Mouse (Mus musculus) kidney, postnatal 10 days (tissue): ENCODE data around the gene Nova1.

Experiments used
- DNase-seq: peaks from one replicate; pipeline ENCODE4 v3.0.0; 2021; ENCODE audit warnings: mixed read lengths

Nova1 gene

DNA sequence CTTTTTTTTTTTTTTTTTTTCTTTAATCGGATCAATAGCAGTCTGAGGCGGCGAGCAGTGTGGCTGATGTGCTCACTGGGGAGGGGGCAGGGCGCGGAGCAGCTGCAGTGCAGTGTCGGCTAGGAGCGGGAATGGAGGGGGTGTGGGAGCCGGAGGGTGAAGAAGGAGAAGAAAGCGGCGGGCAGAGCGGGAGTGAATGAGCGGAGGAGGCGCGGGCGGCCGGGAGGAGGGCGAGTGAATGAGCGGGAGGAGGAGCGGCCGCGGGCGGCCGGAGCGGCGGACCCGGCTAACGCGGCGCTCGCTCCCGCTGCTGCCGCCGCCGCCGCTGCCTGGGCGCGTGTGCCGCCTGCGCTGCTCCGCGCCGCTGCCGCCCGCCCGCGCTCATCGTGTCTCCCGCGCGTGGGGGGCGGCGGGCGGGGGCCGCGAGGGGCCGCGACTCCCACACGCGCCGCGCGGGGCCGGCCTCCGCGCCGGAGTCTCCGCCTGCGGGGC lies at the start of gene Nova1:
TSS of gene Nova1 (minus strand) at position 74 of the 492 bp plus-strand sequence.
- peak; percentile 80 for DNase-seq

DNA sequence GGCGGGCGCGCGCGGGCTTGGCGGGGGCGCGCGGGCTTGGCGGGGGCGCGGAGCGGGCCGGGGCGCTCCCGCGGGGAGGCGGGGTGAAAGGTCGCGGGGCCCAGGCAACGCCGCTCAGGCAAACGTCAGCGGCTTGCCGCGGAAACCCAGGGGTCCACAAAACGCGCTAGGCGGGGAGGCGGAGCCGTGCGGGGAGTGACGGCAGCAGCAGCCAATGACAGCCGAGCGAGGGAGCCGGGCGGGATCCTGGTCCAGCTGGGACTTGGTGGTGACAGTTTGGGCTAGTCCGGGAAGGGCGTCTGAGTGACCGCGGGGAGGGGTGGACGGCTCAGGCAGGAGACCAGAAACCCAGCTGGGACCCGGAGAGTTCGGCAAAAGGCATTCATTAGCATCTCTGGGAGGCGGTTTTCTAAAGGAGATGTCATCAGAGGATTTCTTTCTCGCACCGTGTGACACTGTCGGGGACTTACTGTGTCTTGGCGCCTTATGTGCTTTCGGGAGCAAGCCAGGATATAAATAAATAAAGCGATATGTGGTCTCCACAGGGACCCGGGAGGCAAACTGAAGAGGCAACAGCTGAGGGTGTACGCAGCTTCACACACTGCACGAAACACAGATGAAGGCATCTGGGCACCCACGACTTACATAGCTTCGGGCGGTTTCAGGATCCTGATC lies 756 bp upstream of the Nova1 start:
- DNase-seq, result peak; percentile 93

DNA sequence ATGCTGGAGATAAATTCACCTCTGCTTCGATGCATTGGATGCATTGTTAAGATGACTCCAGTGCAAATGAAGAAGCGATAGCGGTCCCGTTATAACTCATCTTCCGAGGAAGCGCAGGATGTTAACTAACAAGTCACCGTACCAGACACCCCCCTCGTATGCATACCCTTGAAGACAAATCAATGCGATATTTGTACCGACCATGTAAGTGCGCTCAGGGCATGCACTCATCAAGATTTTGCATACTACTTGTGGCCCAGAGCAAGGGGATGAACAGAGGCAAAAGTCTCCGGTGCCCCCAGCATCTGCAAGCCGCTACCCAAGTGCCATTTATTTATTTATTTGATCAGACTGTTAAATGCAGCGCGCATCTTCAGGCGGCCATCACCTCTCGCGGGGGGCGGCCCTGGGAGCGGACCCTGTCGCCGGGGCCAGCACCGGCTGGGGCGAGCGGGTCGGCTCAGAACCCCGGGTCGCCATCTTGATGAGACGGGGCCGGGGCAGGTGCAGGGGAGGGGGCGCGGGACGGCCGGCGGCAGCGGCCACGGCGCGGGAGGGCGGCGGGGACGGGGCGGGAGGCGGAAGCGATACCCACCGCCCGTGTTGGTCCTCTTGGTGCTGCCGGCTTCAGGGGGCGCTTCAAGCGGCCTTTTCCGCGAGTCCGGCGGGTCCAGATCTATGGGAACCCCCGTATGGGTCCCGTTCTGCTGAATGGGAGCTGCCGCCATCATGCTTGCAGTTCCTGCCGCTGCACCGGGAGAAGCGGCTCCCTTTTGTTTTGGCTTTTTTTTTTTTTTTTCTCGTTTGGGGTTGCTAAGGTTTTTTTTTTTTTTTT lies 491 bp downstream of the Nova1 start:
- peak; percentile 53 for DNase-seq

DNA sequence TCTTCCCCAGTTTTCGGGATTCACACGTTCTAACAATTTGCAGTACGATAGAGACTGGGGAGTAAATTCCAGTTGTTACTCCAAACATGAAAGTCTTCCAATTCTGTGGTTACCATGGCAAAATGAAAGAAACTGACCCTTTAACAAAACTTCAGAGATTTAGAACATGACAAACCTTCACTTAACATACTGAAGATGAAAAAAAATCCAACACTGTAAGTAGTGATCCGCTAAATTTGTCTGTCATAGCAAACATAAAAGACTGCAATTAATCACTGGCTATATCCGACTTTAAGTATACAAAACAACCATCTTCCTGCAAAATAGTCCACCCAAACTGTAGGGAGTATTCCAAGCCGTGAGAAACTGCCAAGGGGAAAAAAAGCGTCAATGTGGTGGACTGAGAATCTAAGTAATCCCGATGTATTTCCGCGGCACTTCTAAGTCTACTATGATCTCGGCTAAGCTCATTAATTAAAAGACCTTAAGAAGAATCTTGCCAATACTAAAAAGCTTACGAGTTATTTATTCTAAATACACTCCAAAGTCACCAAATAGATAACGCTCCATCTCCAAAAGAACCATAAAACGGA lies 1.4 kb downstream of the Nova1 start:
- no peak for DNase-seq

DNA sequence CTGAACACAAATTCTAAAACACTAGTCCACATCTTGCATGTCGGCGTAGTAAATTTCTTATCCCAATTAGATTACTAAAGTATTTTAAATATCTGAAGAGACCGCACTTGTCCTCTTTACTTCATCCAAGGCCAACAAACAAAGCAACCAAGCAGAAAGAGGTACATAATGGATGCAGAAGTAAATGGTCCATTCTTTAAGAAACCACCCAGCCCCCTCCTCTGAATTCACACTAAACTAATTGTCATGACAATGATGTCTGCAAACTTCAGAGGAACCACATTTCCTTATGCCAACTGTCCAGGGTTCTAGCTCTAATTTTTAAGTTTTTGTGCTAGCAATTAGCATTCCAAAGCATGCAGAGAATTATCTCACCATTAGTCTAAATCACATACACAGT lies 2.4 kb downstream of the Nova1 start:
- no peak for DNase-seq

DNA sequence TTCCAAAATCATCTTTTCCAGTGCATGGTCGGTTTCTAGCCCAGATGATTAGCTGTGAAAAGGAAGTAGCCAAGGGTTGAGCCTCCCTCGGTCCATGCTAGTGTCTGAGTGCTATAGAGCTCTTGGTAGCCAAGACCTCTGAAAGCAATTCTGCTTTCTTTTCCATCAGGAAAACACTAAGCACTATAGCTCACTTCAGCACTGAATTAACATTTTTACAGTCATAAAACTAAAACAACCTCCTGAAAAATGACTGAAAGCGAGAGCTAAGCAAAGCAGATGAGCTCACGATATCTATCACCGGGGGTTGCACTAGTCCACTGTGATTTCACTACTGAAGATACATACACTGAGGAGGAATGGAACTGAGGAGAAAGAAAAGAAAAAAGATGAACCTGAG lies 3.0 kb downstream of the Nova1 start:
- no peak for DNase-seq

DNA sequence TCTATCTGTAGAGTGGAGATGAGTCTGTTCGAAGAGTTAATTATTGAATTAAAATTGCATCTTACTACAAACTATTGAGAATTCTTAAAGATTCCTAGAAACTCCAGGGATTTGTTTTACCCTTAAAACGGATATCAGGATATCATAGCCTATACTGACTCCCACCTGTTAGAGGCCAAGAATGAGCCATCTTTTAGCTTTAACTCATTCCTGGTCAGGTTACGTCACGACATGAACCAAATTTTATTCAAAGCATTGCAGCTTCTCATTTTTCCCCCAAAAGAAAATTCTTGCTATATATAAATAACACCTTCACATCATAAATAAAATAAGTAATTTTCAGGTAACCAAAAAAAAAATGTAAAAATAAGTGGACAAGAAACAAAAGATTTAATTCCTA lies 3.9 kb downstream of the Nova1 start:
- DNase-seq, result no peak

DNA sequence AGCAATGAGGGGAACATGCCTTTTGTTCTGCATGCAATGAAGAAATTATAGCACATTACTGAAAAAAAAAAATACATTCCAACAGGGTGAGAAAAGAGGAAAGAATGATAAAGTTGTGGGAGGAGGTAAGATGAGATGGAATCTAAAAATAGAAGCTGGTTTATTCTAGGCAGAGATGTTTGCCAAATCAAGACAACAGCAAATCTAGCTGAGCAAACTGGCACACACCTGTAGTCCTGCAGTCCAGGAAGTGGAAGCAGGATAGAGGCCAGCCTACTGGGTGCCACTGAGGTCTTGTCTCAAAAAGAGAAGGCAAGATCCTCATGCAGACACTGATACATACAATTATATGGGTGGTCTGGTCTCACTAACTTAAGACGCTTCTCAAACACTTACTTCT lies 17.4 kb downstream of the Nova1 start:
- DNase-seq, result no peak

DNA sequence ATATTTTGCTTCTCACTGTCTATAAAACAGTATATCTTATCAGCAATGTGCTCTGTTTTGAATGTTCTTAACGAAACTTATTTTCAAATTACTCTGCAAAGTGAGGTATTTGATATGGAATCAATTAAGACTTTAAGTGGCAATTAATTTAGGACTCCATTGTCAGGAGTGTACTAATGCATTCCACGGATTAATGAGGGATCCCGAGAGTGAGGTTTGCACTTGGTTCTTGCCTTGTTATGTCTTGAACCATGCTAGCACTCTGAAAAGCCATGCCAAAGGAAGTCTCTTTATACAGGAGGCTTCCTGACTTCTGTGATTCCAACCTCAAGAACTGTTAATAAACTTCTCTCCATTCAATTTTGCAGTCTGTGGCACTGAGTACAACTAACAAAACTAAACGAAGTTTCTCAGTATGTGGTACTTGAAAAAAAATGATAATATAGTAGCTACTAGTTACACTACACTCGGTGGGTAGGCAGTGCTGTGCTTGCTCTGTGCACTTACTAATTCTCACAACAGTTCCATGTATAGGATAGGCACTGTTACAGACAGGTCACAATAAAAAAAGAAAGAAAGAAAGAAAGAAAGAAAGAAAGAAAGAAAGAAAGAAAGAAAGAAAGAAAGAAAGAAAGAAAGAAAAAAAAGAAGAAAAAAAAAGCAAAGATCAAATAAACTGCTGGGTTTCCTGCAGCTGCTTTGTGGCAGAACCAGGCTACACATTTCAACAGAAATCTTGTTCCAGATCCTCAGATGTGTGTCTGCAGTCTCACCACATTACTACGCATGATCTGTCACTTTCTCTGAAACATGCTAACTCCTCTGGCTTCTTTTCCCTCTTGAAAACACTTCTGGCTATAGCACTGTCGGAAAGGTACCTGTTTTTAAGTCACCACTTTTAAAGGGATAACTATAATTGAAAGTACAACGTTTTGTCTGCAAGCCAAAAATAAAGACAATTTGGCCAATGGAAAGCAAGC lies 36.1 kb downstream of the Nova1 start:
- DNase-seq, result no peak

DNA sequence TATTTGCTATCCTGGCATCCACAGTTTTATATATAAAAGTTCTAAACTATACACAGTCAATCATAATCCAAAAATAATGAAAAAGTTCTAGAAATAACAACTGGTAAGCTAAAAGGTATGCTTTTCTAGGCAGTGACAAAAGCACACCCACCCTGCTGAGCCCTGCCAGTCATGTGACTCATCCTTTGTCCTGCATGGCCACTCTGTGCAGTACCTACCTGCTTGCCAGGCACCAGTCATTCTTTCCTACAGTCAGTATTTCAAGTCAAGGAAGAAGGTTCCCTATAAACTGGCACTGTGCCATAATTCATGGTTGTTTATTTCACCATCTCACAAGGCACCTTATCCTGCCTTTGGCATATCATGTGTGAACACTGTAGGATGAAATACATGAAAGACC lies 37.2 kb downstream of the Nova1 start:
- no peak for DNase-seq

DNA sequence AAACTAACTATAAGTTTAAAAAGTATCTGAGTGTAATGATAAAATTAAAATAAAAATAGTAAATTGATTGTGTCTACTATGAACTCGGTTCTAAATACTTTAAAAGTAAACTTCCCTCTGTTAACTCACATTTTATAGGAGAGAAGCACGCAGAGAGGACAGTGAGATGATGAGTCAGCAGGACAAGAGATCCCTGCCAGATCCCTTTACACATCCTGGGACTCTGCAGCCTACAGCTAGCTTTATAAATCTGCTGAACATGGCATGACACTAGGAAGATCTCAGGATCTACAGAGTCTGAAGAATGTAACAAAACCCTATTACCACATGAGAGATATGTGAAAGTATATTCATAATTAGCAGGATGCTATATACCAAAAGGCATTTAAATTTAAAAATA lies 37.7 kb downstream of the Nova1 start:
- no peak for DNase-seq

DNA sequence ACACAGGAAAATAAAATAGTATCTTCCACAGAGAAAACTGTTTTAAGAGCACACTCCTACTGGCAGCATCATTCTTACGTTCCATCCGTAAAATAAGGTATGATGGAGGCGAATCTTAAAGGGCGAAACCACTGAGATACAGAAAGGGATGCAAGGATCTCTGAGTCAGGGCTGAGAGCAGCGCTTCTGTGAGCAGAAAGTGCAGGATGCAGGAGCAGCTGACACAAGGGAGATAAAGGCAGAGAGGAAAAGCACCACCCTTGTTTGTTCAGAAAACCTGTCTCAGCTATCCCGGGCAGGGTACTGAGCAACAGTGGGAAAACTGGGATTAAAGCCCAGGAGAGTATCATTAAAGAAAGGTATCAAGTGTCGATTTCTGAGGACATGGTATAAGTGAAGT lies 59.3 kb downstream of the Nova1 start:
- DNase-seq, result no peak

DNA sequence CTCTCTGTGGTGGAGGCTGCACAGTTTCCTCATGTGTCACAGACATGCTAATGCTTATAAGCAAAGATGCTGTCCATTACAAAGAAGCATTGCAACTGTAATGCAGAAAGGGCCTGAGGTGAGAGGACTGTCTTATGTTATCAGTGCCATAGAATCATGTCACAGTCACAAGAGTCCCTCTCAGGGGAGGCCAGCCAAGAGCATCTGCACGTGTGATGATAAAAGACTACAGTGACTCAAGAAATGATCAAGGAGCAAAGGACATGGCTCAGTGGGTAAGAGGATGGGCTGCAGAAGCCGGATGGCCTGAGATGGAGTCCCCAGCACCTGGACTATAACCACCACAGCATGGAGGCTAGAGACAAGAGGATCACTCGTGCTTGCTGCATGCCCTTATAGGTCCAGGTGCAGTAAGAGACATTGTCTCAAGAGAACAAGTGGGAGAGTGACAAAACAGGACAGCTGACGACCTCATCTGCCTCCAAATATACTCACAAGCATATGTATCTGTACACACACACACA lies 64.3 kb downstream of the Nova1 start:
- no peak for DNase-seq

DNA sequence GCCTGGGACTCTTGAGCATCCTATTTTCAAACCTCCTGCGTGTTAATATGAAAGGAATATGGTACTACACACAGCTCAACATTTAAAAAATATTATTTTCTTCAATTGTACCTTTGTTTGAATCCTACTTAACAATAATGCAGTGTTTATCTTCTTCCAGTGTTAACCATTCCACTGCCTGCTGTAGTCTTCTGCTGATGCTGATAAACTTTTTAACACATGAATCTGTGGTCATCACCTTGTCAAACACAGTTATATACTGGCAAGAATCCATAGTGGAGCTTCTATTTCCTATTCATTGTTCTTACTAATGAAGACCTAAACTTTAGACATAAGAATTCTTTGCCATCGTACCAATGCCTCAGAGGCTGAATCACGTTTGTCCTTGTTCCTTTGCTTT lies 65.6 kb downstream of the Nova1 start:
- no peak for DNase-seq

DNA sequence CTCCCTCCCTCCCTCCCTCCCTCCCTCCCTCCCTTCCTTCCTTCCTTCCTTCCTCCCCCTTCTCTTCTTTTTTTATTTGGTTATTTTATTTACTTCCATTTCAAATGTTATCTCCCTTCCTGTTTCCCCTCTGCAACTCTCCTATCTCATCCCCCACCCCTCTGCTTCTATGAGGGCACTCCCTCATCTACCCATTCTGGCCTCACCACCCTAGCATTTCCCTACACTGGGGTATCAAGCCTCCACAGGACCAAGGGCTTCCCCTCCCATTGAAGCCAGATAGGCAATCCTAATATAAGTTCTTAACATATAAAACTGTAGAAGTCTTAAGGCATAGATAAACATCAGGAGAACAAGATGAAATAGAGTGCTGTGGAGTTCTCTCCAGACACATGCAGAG lies 85.5 kb downstream of the Nova1 start:
- no peak for DNase-seq

DNA sequence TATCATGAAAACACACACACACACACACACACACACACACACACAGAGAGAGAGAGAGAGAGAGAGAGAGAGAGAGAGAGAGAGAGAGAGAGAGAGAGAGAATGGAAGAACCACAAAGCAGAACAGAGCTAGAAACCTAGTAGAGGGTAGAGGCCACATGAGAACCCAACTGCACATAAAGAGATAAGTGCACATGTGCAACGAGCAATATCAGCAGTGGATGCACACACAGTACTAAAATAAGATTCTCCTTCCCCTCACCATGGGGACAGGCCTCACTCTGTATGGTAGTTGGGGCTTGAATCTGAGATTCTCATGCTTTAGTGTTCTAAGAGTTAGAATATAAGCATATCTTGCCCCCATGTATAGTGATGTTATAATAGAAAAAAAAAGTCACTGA lies 86.8 kb downstream of the Nova1 start:
- DNase-seq, result no peak

DNA sequence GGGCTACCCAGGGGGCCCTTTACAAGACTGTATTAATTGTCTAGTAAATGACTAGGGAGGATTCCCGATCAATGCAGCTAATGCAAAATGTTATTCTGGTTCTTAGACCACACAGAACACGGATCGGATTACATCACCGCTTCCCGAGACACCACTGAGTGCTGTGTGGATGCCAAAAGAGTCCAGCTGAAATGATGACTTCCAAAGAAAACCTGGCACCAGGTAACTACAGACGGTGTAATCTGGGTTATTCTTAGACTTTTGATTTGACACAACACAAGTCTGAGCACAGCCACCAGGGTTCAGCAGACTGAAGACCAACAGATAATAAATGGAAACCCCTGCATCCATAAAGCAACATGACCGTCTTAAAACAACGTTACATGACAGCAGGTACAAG lies 96.8 kb downstream of the Nova1 start:
- no peak for DNase-seq

DNA sequence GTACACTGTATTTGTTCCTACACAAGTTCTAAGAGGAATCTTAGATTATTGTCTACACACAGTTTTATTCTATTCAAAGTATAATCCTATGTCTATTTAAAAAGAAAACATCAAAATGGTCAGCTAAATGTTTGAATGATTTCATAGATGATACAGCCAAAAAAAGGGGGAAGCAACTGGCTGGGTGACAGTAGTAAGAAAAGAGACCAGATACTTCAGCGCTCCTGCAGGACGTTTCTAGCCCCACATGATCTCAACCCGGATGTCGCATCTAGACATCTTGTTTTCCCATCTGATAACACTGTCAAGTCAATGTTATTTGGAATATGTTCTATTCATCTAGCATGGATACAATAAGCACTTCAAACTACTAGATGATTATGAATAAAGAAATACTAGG lies 99.7 kb downstream of the Nova1 start:
- DNase-seq, result no peak

DNA sequence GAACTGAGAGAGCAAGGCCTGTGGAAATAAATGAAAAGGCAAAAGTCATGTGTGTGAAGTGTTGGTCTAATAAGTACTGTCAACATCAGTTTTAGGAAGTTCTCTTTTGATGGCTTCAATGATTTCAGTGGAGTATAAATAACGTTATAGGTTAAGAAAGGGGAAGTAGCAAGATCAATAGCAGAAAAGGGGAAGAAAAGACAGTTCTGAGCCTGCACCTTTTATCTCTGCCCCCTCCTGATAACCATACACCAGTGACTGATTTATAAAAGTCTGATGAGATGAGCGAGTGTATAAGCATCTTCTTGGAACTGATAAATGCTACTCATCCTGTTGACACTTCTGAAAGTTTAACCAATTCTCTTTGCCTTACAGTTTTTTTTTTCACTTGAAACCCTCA lies 108.6 kb downstream of the Nova1 start:
- DNase-seq, result no peak

DNA sequence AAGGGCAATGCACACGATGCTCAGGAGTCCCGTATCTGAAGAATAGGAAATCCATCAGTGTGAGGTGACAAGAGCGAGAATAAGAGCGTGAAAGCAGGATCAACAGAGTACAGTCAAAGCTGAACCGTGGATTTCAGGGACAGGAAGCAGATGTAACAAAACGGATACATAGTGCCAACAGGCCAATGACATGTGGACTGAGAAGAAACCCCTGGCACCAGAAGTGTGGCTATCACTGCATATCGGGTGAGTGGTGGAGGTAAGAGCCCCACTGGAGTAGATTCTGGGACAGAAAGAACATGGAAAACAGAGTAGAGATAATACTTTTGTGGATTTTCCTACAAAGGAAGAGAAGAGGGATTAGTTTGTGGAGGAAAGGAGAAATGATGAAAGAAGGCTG lies 109.3 kb downstream of the Nova1 start:
- no peak for DNase-seq

DNA sequence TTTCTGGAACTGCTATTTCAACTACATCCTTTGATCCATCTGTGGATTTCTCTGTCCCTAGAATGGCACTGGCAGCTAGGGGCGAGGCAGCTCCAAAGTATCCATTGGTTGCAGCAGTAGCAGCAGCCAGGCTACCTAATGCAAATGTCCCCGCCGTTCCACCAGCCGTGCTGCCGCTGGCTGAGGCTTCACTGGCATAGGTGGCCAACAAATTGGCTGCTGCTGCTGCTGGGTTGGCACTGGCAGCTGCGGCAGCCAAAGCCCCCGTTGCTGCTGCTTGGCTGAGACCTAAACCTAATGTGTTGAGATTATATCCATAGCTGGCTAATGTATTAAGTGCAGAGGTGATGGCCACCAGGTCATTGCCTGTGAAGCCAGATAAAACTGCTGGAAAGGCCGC lies 118.5 kb downstream of the Nova1 start:
- DNase-seq, result no peak

DNA sequence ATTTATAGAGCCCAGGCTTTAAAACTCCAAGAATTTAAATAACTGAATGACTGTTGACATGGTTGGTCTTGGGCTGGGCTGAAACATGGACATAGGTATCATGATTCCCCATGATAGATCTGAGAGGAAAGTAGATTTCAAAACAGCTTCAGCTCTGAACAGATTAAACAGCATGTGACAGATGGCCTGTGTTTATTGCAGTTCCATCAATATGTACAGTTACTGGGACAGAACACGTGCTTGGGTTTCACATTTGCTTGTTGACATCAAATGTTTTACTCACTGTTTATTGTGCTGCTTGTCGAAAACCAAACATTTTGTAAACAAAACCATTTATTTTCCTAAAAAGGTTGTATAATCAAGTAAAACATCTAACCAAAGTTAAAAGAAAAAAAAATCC lies 142.4 kb downstream of the Nova1 start:
- DNase-seq, result no peak

DNA sequence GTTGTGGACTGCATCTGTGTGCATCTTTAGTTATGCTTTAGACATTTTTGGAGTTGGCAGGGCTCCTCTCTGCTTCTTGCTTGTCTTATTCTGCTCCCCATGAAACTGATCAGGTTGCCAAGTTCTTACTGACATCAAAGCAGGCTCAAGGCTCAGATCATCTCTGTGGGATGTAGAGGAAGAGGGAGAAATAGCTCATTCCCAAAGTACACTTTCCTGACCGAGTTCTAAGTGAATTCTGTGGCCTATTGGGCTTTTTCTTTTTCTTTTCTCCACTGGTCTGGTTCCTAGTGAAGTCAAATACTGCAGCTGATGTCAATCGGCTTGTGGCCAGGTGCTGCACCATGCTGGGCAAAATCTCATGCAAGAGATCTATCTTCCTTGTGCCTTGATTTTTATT lies 152.0 kb downstream of the Nova1 start:
- no peak for DNase-seq
